Mouse (Mus musculus) liver, postnatal 0 days (tissue): ENCODE data around the gene Akap2. TPM values are rescaled to one million over a fixed set of nuclear protein-coding genes. Genes with fewer than 3 reads are reported as not detected.

Source experiments
- ATAC-seq: fragments of 200-750 bp; cut with Nextera tagmentation; 2 replicates; pipeline ENCODE4 v1.8.0; 2017; ENCODE audit warnings: mild to moderate bottlenecking, moderate library complexity
- DNase-seq: peaks from one replicate; pipeline ENCODE4 v3.0.0-alpha.2; 2016
- H3K27ac ChIP-seq: fragments of 300-500 bp; sonication (generic); 2 replicates; pipeline ENCODE4 v1.5.1; 2014; ENCODE audit warnings: antibody characterized with exemption, moderate library complexity, mild to moderate bottlenecking, low read depth
- H3K27me3 ChIP-seq: fragments of 300-500 bp; sonication (generic); 2 replicates; pipeline ENCODE4 v1.6.1; 2014; ENCODE audit warnings: low read length, control low read depth, mixed read lengths; ENCODE audit not compliant: insufficient read depth
- H3K36me3 ChIP-seq: fragments of 300-500 bp; sonication (generic); replicated peaks from 2 replicates; pipeline ENCODE4 v1.6.1; 2014; ENCODE audit warnings: mild to moderate bottlenecking, control low read depth, low read length, moderate library complexity, mixed read lengths; ENCODE audit not compliant: insufficient read depth
- H3K4me1 ChIP-seq: fragments of 300-500 bp; sonication (generic); 2 replicates; pipeline ENCODE4 v1.6.1; 2014; ENCODE audit warnings: antibody characterized with exemption, mild to moderate bottlenecking, control low read depth; ENCODE audit not compliant: insufficient read depth
- H3K4me2 ChIP-seq: fragments of 300-500 bp; sonication (generic); 2 replicates; pipeline ENCODE4 v1.6.1; 2014; ENCODE audit warnings: low read depth, mild to moderate bottlenecking, low read length, moderate library complexity, mixed read lengths
- H3K4me3 ChIP-seq: fragments of 300-500 bp; sonication (generic); 2 replicates; pipeline ENCODE4 v1.5.1; 2014; ENCODE audit warnings: low read depth, low read length
- H3K9ac ChIP-seq: fragments of 300-500 bp; sonication (generic); replicated peaks from 2 replicates; pipeline ENCODE4 v1.6.1; 2014; ENCODE audit warnings: mild to moderate bottlenecking, moderate library complexity
- H3K9me3 ChIP-seq: fragments of 300-500 bp; sonication (generic); 2 replicates; pipeline ENCODE4 v1.6.1; 2016; ENCODE audit warnings: mild to moderate bottlenecking, control low read depth, low read length, mixed read lengths
- CTCF ChIP-seq: sonication (generic); IDR thresholded peaks from 2 replicates; pipeline ENCODE4 v1.5.1; 2016; ENCODE audit warnings: antibody characterized with exemption, low read depth
- EP300 ChIP-seq: IDR thresholded peaks from 2 replicates; pipeline ENCODE4 v1.6.1; 2016; ENCODE audit warnings: antibody characterized with exemption, low read depth, mild to moderate bottlenecking
- WGBS: fragments of 180-500 bp; shearing (Covaris S2); extraction: QIAGEN DNeasy Blood & Tissue Kit; methylation state at CpG from one replicate; pipeline ENCODE4 v1.1.7; 2014; ENCODE audit not compliant: insufficient replicate concordance; 5-methylcytosine and 5-hydroxymethylcytosine counted together
- polyA plus RNA-seq: library from polyadenylated mRNA; unstranded; fragments of >200 nt; fragmentation: Nextera tagmentation; extraction: Ambion mirVana; gene quantifications from 2 replicates; pipeline ENCODE4 v1.2.1, GENCODE M21; 2015

Gene Akap2
- polyA plus RNA-seq, 1 experiment from 2014 or later = 1.9 TPM

- DNase-seq (no peak), ATAC-seq (peak; percentile 60)
- Histone ChIP-seq H3K4me2 (no peak overlapping the region), H3K9me3 (no peaks in the 10 kb centered on the region), H3K4me1 (no peaks in the 10 kb centered on the region), H3K36me3 (no peaks in the 10 kb centered on the region), H3K27me3 (no peaks in the 10 kb centered on the region), H3K27ac (no peak overlapping the region), H3K4me3 (no peak overlapping the region), H3K9ac (no peak overlapping the region)
- TF ChIP-seq CTCF (no peak), EP300 (peak; percentile 81)
- WGBS = 53% methylated on average over 4 of the region's 4 CpGs
Measured at GRCm38 (mm10) chr4:57839343-57839742, 121.9 kb downstream of the Akap2 start.

GRCm38 (mm10) chr4:57841911-57842310 lies 124.5 kb downstream of the Akap2 start:
- H3K36me3 ChIP-seq = no peaks in the 10 kb centered on the region
- no peaks in the 10 kb centered on the region for H3K9me3 ChIP-seq
- no peak overlapping the region for H3K9ac ChIP-seq
- no peaks in the 10 kb centered on the region for H3K27me3 ChIP-seq
- no peak overlapping the region for H3K4me3 ChIP-seq
- H3K4me2 ChIP-seq = no peak overlapping the region
- 52% methylated on average over 1 of the region's 1 CpGs for WGBS
- no peak for ATAC-seq
- no peaks in the 10 kb centered on the region for H3K4me1 ChIP-seq
- DNase-seq = no peak
- TF ChIP-seq CTCF (no peak), EP300 (no peak)
- H3K27ac ChIP-seq = no peak overlapping the region

- Histone ChIP-seq H3K36me3 (no peaks in the 10 kb centered on the region), H3K27ac (no peak overlapping the region), H3K4me1 (no peaks in the 10 kb centered on the region), H3K4me2 (no peak overlapping the region), H3K4me3 (no peak overlapping the region), H3K9me3 (no peaks in the 10 kb centered on the region), H3K27me3 (no peaks in the 10 kb centered on the region), H3K9ac (no peak overlapping the region)
- WGBS = 66% methylated on average over 11 of the region's 11 CpGs
- ATAC-seq (no peak), DNase-seq (no peak)
- TF ChIP-seq EP300 = no peak
- no peak for TF ChIP-seq CTCF
Measured at GRCm38 (mm10) chr4:57842472-57843305, 125.2 kb downstream of the Akap2 start.

- Histone ChIP-seq H3K27ac (peak overlapping the region; percentile 55), H3K4me2 (peak overlapping the region; percentile 50), H3K9me3 (no peaks in the 10 kb centered on the region), H3K27me3 (no peaks in the 10 kb centered on the region), H3K4me1 (no peaks in the 10 kb centered on the region), H3K36me3 (no peaks in the 10 kb centered on the region), H3K9ac (0 out of 2 replicates have a peak overlapping the region, but pooled peaks have one; percentile 38), H3K4me3 (peak overlapping the region; percentile 34)
- 34% methylated on average over 10 of the region's 10 CpGs for WGBS
- TF ChIP-seq EP300 = no peak
- ATAC-seq (peak; percentile 67), DNase-seq (peak; percentile 52)
Measured at GRCm38 (mm10) chr4:57845031-57845431, 127.6 kb downstream of the Akap2 start.

GRCm38 (mm10) chr4:57845541-57846210 lies 128.2 kb downstream of the Akap2 start:
- Histone ChIP-seq H3K9me3 (no peaks in the 10 kb centered on the region), H3K4me3 (peak overlapping the region; percentile 34), H3K27ac (peak overlapping the region; percentile 55), H3K36me3 (no peaks in the 10 kb centered on the region), H3K9ac (0 out of 2 replicates have a peak overlapping the region, but pooled peaks have one; percentile 38), H3K27me3 (no peaks in the 10 kb centered on the region), H3K4me2 (peak overlapping the region; percentile 50), H3K4me1 (no peaks in the 10 kb centered on the region)
- no peak for TF ChIP-seq CTCF
- TF ChIP-seq EP300 = no peak
- 46% methylated on average over 12 of the region's 12 CpGs for WGBS
- no peak for ATAC-seq
- DNase-seq = no peak

GRCm38 (mm10) chr4:57846381-57846990 lies 129.0 kb downstream of the Akap2 start:
- no peak for ATAC-seq
- TF ChIP-seq CTCF = no peak
- no peak for TF ChIP-seq EP300
- H3K4me1 ChIP-seq = no peaks in the 10 kb centered on the region
- H3K27ac ChIP-seq = no peak overlapping the region
- H3K9me3 ChIP-seq = no peaks in the 10 kb centered on the region
- H3K36me3 ChIP-seq = no peaks in the 10 kb centered on the region
- 38% methylated on average over 12 of the region's 12 CpGs for WGBS
- no peak overlapping the region for H3K9ac ChIP-seq
- H3K4me3 ChIP-seq = peak overlapping the region; percentile 34; the same call in 1 of the 2 replicates
- no peaks in the 10 kb centered on the region for H3K27me3 ChIP-seq
- DNase-seq = no peak
- H3K4me2 ChIP-seq = peak overlapping the region; percentile 50
